In genomic region chr11:98380106-98380505, GRCm38 (mm10) we compare ENCODE assay signal across 13 mouse cellular contexts. TPM values are rescaled to one million over a fixed set of nuclear protein-coding genes. Genes with fewer than 3 reads are reported as not detected.
DNase-seq lines count a peak whose midpoint lies in the region; ATAC-seq and TF ChIP-seq lines count a peak whose summit lies in the region.
"Had no signal": no experiment of that assay in that cellular context is flagged by ENCODE, and none has a peak within 500 bp of the region (broad histone marks: within the 10 kb centered on the region; RNA-seq: fewer than 3 reads in every experiment).

No protein-coding gene starts in this region.

- peak; percentile 9; the same call in 1 of the 2 replicates for ATAC-seq in heart, embryonic 16.5 days (replicated peaks; ENCODE audit: extremely low read depth, insufficient read depth, low FRiP score)

- 17% methylated on average over 6 of the region's 6 CpGs for WGBS in cerebellum, adult 2 months
- 57% methylated on average over 6 of the region's 6 CpGs for WGBS in heart, embryonic 16.5 days

- TF ChIP-seq POLR2A in cerebellum, adult 2 months (IDR thresholded peaks at IDR 0.05; ENCODE audit: borderline replicate concordance, insufficient read depth, low read length) = no peak

- no peaks in the 10 kb centered on the region for H3K9me3 ChIP-seq in heart, embryonic 16.5 days (replicated peaks; ENCODE audit: control insufficient read depth, low read length)

- peak; percentile 51 to 55 for DNase-seq in heart, adult 9 months (ENCODE audit: low spot score in 2 of 2)
- no peak for DNase-seq in heart, adult 8-10 months (ENCODE audit: low spot score)
- peak; percentile 36 for DNase-seq in NIH3T3 (ENCODE audit: low read depth)
- peak; percentile 53 to 71 for DNase-seq in cerebellum, adult 2 months
- DNase-seq in ovary, adult 18-20 months (ENCODE audit: low spot score) = no peak
- no peak for DNase-seq in thymus, postnatal 4 days
- no peak for DNase-seq in T-cell, adult 2 months (ENCODE audit: low spot score)
- DNase-seq: layer of hippocampus, postnatal 36 days had no signal

- H3K4me1 ChIP-seq in cerebellum, adult 2 months (ENCODE audit: control insufficient read depth, insufficient read depth, low read length) = peaks cover 33% of the 10 kb centered on the region
- peaks cover 65% of the 10 kb centered on the region for H3K4me1 ChIP-seq in heart, embryonic 16.5 days (ENCODE audit: control insufficient read depth, insufficient read depth, low read length)

- H3K4me2 ChIP-seq in heart, embryonic 16.5 days (ENCODE audit: low read depth, low read length) = no peak overlapping the region
- H3K4me2 ChIP-seq: liver, embryonic 11.5 days had no signal

- no peaks in the 10 kb centered on the region for H3K27me3 ChIP-seq in cerebellum, adult 2 months (ENCODE audit: control insufficient read depth, insufficient read depth, low read length)
- no peaks in the 10 kb centered on the region for H3K27me3 ChIP-seq in heart, embryonic 16.5 days (ENCODE audit: control insufficient read depth, insufficient read depth, low read length)

- H3K4me3 ChIP-seq in cerebellum, adult 2 months (replicated peaks; ENCODE audit: insufficient read depth, low read depth, low read length) = no peak overlapping the region
- no peak overlapping the region for H3K4me3 ChIP-seq in heart, embryonic 16.5 days (ENCODE audit: low read length)

- no peak overlapping the region for H3K27ac ChIP-seq in cerebellum, adult 2 months (ENCODE audit: insufficient read depth, low read length)
- peak overlapping the region; percentile 79 for H3K27ac ChIP-seq in heart, embryonic 16.5 days (ENCODE audit: low read length)
- H3K27ac ChIP-seq: macrophage had no signal

- H3K9ac ChIP-seq in heart, embryonic 16.5 days (ENCODE audit: low read length) = peak overlapping the region; percentile 28

- no peak for TF ChIP-seq CTCF in cerebellum, adult 2 months (IDR thresholded peaks at IDR 0.05; ENCODE audit: borderline replicate concordance, insufficient read depth, low read depth, low read length)

- H3K36me3 ChIP-seq in heart, embryonic 16.5 days (ENCODE audit: control insufficient read depth, insufficient read depth) = peaks cover 22% of the 10 kb centered on the region

RNA-seq across cellular contexts. Expression of gene Tcap, which starts 3.5 kb away (rescaled TPM):
- total RNA-seq in heart, adult 8-10 months (2022) = 1,000 to 10,000 TPM; 2,176 to 4,520 (median 3,450) TPM
- 0.95 and 1.3 TPM in 2 replicates for polyA plus RNA-seq in cerebellum, adult 2 months (2012; rRNA removed)
- 175 TPM in 2 replicates for polyA plus RNA-seq in heart, embryonic 16.5 days (2015; fragmentation: Nextera tagmentation; extraction: Ambion mirVana)
- polyA plus RNA-seq: intestine, embryonic 14.5 days had no signal

RNA-seq across cellular contexts. Expression of gene Pnmt, which starts 6.1 kb away (rescaled TPM):
- total RNA-seq in heart, adult 8-10 months (2022) = 1 to 10 TPM in 3 of 4 experiments, not detected in 1; 1.2 to 1.6 (median 1.4) TPM
- polyA plus RNA-seq in cerebellum, adult 2 months (2012; rRNA removed) = 0.26 and 0.40 TPM in 2 replicates
- 0.37 and 0.39 TPM in 2 replicates for polyA plus RNA-seq in heart, embryonic 16.5 days (2015; fragmentation: Nextera tagmentation; extraction: Ambion mirVana)
- total RNA-seq: layer of hippocampus, postnatal 36 days had no signal
- polyA plus RNA-seq: intestine, embryonic 14.5 days; macrophage; stomach, embryonic 14.5 days had no signal

RNA-seq across cellular contexts. Expression of gene Pgap3, which starts 20.2 kb away (rescaled TPM):
- 1 to 10 TPM; 8.2 to 9.6 (median 8.9) TPM for total RNA-seq in heart, adult 8-10 months (2022)
- polyA plus RNA-seq in cerebellum, adult 2 months (2012; rRNA removed) = 13.2 and 14.1 TPM in 2 replicates
- polyA plus RNA-seq in heart, embryonic 16.5 days (2015; fragmentation: Nextera tagmentation; extraction: Ambion mirVana) = 18.0 and 19.0 TPM in 2 replicates

RNA-seq across cellular contexts. Expression of gene Stard3, which starts 21.9 kb away (rescaled TPM):
- 10 to 100 TPM; 17.2 to 28.8 (median 23.7) TPM for total RNA-seq in heart, adult 8-10 months (2022)
- 53.5 and 56.1 TPM in 2 replicates for polyA plus RNA-seq in cerebellum, adult 2 months (2012; rRNA removed)
- polyA plus RNA-seq in heart, embryonic 16.5 days (2015; fragmentation: Nextera tagmentation; extraction: Ambion mirVana) = 43.0 and 43.2 TPM in 2 replicates

RNA-seq across cellular contexts. Expression of gene Ppp1r1b, which starts 31.9 kb away (rescaled TPM):
- total RNA-seq in heart, adult 8-10 months (2022) = 10 to 100 TPM in 2 of 4 experiments, 1 to 10 TPM in 2; 4.0 to 11.3 (median 7.1) TPM
- polyA plus RNA-seq in cerebellum, adult 2 months (2012; rRNA removed) = 150 and 173 TPM in 2 replicates
- 74.0 and 75.8 TPM in 2 replicates for polyA plus RNA-seq in heart, embryonic 16.5 days (2015; fragmentation: Nextera tagmentation; extraction: Ambion mirVana)
- polyA plus RNA-seq: macrophage had no signal

Comparison
In these comparisons a context has a peak if more than half of its experiments do, and no peak if none do; other contexts are left out.
1. DNase-seq: peak in heart, adult 9 months (2 of 2), NIH3T3 (single experiment) and cerebellum, adult 2 months (2 of 2); none in heart, adult 8-10 months (single experiment), ovary, adult 18-20 months (single experiment), thymus, postnatal 4 days (single experiment) and T-cell, adult 2 months (single experiment).
2. RNA of gene Tcap, which starts 3.5 kb away (polyA plus RNA-seq): 175 TPM in heart, embryonic 16.5 days; 0.95 to 1.3 TPM in cerebellum, adult 2 months; every median in the first group is over 10 times any median in the second.